Mouse (Mus musculus) E14TG2a.4 (cell line): ENCODE data around the gene Cgref1.

Experiments
- CTCF ChIP-seq: conservative IDR thresholded peaks from 2 replicates; pipeline ENCODE4 v1.5.1; 2014; ENCODE audit warnings: low read length
- POU5F1 ChIP-seq: IDR thresholded peaks from 2 replicates; pipeline ENCODE4 v1.6.1; 2014; ENCODE audit warnings: low read length, borderline replicate concordance

GRCm38 (mm10) chr5:30889088-30889754 is 56.2 kb downstream of the Cgref1 start:
- no peak for TF ChIP-seq CTCF
- no peak for TF ChIP-seq POU5F1
